Mouse (Mus musculus) embryonic facial prominence, embryonic 14.5 days (tissue): ENCODE measurements around the gene Rps6ka2. TPM values are rescaled to one million over a fixed set of nuclear protein-coding genes. Genes with fewer than 3 reads are reported as not detected.
"Not testable (repeated sequence)": the region's sequence is repeated elsewhere in the genome, so short reads cannot be mapped to it uniquely, and the experiment has no call there.

Experiments
- ATAC-seq: fragments of 200-750 bp; cut with Nextera tagmentation; 2 replicates; pipeline ENCODE4 v1.8.0; 2017; ENCODE audit warnings: low read depth, moderate number of reproducible peaks, moderate TSS enrichment
- DNase-seq: peaks from one replicate; pipeline ENCODE4 v3.0.0-alpha.2; 2015; ENCODE audit warnings: low spot score
- H3K27ac ChIP-seq: fragments of 300-500 bp; sonication (generic); replicated peaks from 2 replicates; pipeline ENCODE4 v1.5.1; 2014; ENCODE audit warnings: low read depth, mild to moderate bottlenecking, low read length, moderate library complexity
- H3K27me3 ChIP-seq: fragments of 300-500 bp; sonication (generic); replicated peaks from 2 replicates; pipeline ENCODE4 v1.6.1; 2014; ENCODE audit warnings: low read length; ENCODE audit not compliant: control insufficient read depth, insufficient read depth
- H3K36me3 ChIP-seq: fragments of 300-500 bp; sonication (generic); 2 replicates; pipeline ENCODE4 v1.6.1; 2014; ENCODE audit warnings: low read length, mixed read lengths; ENCODE audit not compliant: control insufficient read depth, insufficient read depth
- H3K4me1 ChIP-seq: fragments of 300-500 bp; sonication (generic); 2 replicates; pipeline ENCODE4 v1.6.1; 2014; ENCODE audit warnings: antibody characterized with exemption, low read length; ENCODE audit not compliant: control insufficient read depth, insufficient read depth
- H3K4me2 ChIP-seq: fragments of 300-500 bp; sonication (generic); 2 replicates; pipeline ENCODE4 v1.6.1; 2014; ENCODE audit warnings: low read depth, mild to moderate bottlenecking, low read length, moderate library complexity, mixed read lengths
- H3K4me3 ChIP-seq: fragments of 300-500 bp; sonication (generic); 2 replicates; pipeline ENCODE4 v1.5.1; 2014; ENCODE audit warnings: low read depth, mild to moderate bottlenecking, low read length
- H3K9ac ChIP-seq: fragments of 300-500 bp; sonication (generic); 2 replicates; pipeline ENCODE4 v1.6.1; 2014; ENCODE audit warnings: low read depth, mild to moderate bottlenecking, low read length, moderate library complexity, mixed read lengths
- H3K9me3 ChIP-seq: fragments of 300-500 bp; sonication (generic); 2 replicates; pipeline ENCODE4 v1.6.1; 2016; ENCODE audit warnings: low read length; ENCODE audit not compliant: control insufficient read depth
- WGBS: fragments of 180-500 bp; shearing (Covaris S2); extraction: QIAGEN DNeasy Blood & Tissue Kit; methylation state at CpG from one replicate; pipeline ENCODE4 v1.1.7; 2014; 5-methylcytosine and 5-hydroxymethylcytosine counted together
- polyA plus RNA-seq: library from polyadenylated mRNA; unstranded; fragments of >200 nt; fragmentation: Nextera tagmentation; extraction: Ambion mirVana; gene quantifications from 2 replicates; pipeline ENCODE4 v1.2.1, GENCODE M21; 2014

The Rps6ka2 gene
- polyA plus RNA-seq, 1 experiment from 2014 or later: 14.0 TPM

DNA sequence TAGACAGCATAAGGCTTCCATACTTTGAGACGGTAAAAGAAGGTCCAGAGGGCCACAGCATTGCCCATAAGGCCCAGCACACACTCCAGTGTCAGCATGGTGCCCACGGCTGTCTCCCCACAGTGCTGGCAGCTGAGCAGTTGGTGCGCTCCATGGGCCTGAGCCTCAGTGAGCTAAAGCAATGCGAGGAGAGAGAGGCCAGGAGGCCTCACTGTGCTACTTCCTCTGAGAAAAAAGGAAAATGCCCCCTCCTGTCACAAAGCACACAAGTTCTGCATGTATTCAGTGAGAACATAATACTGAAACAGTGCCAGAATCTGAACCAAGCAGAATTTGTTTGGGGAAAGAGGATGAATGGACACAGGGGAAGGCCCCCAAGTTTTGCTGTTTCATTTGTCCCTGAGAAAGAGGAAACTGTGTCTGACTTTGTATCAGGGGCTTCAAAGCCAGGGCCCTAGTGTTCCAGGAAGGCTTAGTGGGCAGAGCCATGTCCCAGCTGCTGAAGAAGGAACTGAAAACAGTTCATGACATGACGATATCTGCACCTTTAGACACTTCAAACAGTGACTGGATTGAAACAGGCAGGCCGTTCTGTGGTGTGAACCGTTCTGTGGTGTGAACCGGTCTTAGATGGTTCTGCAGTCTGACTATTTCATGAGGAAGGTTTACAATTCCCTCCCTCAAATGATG, 145.9 kb downstream of the Rps6ka2 start:
- 81% methylated on average over 5 of the region's 8 CpGs for WGBS
- not testable (repeated sequence) for ATAC-seq, DNase-seq, H3K9me3 ChIP-seq, H3K4me1 ChIP-seq, H3K9ac ChIP-seq, H3K27me3 ChIP-seq, H3K27ac ChIP-seq, H3K4me2 ChIP-seq, H3K4me3 ChIP-seq, H3K36me3 ChIP-seq

GRCm38 (mm10) chr17:7319789-7320188, 149.9 kb downstream of the Rps6ka2 start:
- not testable (repeated sequence) for H3K4me3 ChIP-seq, DNase-seq, H3K27ac ChIP-seq, H3K9ac ChIP-seq, H3K4me1 ChIP-seq, H3K9me3 ChIP-seq, H3K27me3 ChIP-seq, ATAC-seq, H3K4me2 ChIP-seq, H3K36me3 ChIP-seq
- WGBS: 75% methylated on average over 6 of the region's 6 CpGs

DNA sequence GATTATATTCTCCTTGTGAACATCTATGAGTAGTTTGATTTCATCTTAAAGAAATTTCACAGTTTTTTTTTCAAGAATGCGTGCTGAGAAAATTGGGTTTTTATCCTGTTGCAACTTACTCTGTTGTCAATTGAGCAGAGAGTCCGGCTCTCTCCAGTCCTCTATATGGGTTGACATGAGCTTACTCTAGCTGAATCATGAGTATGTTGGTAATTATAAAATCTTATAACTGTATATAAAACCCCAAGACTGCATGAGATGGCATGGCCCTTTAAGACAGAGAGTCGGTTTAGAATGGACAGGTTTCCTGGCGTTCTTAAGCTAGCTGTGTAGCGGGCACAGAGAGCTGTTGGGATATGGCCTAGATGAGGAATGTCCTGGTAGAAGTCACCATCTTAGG, 154.4 kb downstream of the Rps6ka2 start, which contains the start of gene Tcp10a:
Tcp10a (plus strand) TSS at position 301 of the 400 bp plus-strand sequence.
- H3K9ac ChIP-seq, H3K36me3 ChIP-seq, H3K4me1 ChIP-seq, H3K27ac ChIP-seq, H3K9me3 ChIP-seq, H3K27me3 ChIP-seq, ATAC-seq, H3K4me2 ChIP-seq, DNase-seq, H3K4me3 ChIP-seq: not testable (repeated sequence)
- WGBS: 93% methylated on average over 4 of the region's 5 CpGs

- not testable (repeated sequence) for H3K4me1 ChIP-seq, H3K27ac ChIP-seq, H3K27me3 ChIP-seq, H3K4me2 ChIP-seq, H3K9me3 ChIP-seq, H3K9ac ChIP-seq, H3K36me3 ChIP-seq, H3K4me3 ChIP-seq, DNase-seq
- 0 out of 2 replicates have a peak, but pooled peaks have one; percentile 33 for ATAC-seq
- WGBS: 100% methylated on average over 1 of the region's 8 CpGs
Measured at GRCm38 (mm10) chr17:7326415-7326814, 156.5 kb downstream of the Rps6ka2 start.

DNA sequence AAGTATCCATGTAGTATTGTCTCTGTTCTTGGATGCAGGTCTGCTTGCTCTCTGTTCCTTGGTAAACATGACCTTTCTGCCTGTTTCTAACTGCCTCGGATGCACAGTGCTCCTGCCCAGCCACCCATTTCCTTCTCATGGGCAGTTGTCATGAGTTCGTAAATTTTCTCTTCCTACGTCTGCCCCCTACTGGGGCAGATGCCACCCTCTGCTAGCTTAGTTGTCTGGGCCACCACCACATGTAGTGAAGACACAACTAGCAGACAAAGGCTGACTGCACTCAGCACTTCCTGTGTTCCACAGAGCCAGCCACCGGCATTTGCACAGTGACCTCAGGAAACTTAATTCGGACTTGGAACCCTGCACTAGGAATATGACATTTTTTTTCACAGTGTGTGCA, 162.8 kb downstream of the Rps6ka2 start:
- not testable (repeated sequence) for H3K27ac ChIP-seq, H3K36me3 ChIP-seq, H3K4me3 ChIP-seq, ATAC-seq, H3K4me1 ChIP-seq, H3K9me3 ChIP-seq, H3K4me2 ChIP-seq, H3K9ac ChIP-seq, H3K27me3 ChIP-seq, DNase-seq
- 83% methylated on average over 2 of the region's 5 CpGs for WGBS

DNA sequence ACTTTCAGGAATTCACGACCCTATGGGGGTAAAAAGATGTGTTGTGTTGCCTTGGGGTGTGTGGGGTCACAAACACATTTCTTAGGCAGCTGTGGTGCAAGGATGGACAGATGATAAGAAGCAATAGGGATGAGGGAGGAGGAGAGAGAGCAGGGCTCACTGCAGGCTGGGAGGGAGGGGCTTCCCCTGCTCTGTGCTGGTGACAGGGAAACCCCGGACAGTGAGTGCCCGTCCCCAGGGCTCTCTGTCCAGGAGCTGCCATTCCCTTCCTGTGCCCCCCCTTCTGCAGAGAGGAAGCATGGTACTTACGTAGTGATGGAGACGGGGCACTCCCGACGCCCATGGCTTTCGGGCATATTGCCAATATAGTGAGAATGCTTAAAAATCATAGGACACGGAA, 167.5 kb downstream of the Rps6ka2 start:
- H3K27ac ChIP-seq, H3K9ac ChIP-seq, ATAC-seq, H3K27me3 ChIP-seq, H3K4me1 ChIP-seq, H3K4me2 ChIP-seq, H3K9me3 ChIP-seq, DNase-seq, H3K4me3 ChIP-seq, H3K36me3 ChIP-seq: not testable (repeated sequence)
- 62% methylated on average over 7 of the region's 9 CpGs for WGBS

DNA sequence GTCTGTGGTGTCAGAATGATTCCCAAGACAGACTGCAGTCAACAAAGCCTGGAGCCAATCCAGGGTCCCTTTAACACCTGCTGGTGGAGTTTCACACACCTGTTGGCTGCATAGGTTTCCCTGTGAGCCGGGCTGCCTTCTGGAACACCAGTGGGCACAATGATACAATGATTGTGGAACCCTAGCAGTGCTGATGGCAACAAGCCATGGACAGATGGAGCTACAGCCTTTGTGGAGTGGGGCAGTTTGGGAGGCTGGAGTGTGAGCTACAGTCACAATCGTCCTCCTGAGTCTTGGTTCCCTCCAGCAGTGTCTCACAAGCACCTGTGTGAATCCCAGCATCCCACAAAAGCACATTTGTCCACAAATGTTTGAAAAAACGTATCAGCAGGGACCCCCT, 178.8 kb downstream of the Rps6ka2 start:
- H3K4me1 ChIP-seq, H3K9ac ChIP-seq, ATAC-seq: not testable (repeated sequence)

GRCm38 (mm10) chr17:7352596-7352995, 182.7 kb downstream of the Rps6ka2 start, which contains the start of gene Ttll2:
Gene Ttll2, minus strand, starts transcription at chr17:7352696.
- not testable (repeated sequence) for DNase-seq, H3K36me3 ChIP-seq, H3K4me1 ChIP-seq, H3K4me2 ChIP-seq, H3K27ac ChIP-seq, H3K27me3 ChIP-seq, H3K9ac ChIP-seq, H3K9me3 ChIP-seq, ATAC-seq, H3K4me3 ChIP-seq
- WGBS: 17% methylated on average over 1 of the region's 1 CpGs

More for the DNA sequence above, 178.8 kb downstream of the Rps6ka2 start:
- not testable (repeated sequence) for DNase-seq, H3K36me3 ChIP-seq, H3K9me3 ChIP-seq, H3K4me3 ChIP-seq, H3K4me2 ChIP-seq, H3K27me3 ChIP-seq, H3K27ac ChIP-seq
- WGBS: 68% methylated on average over 1 of the region's 3 CpGs
